Mouse (Mus musculus) embryonic fibroblast, embryonic 13.5 days (primary cell): ENCODE results near the gene Maff.

Experiments
- CTCF ChIP-seq: IDR thresholded peaks from 2 replicates; pipeline ENCODE4 v1.5.1; 2011; ENCODE audit warnings: mild to moderate bottlenecking, control low read depth, low read length, moderate library complexity, borderline replicate concordance; ENCODE audit not compliant: insufficient read depth
- POLR2A ChIP-seq: IDR thresholded peaks from 2 replicates; pipeline ENCODE4 v1.6.1; 2011; ENCODE audit warnings: low read depth, mild to moderate bottlenecking, control low read depth, low read length, moderate library complexity

DNA sequence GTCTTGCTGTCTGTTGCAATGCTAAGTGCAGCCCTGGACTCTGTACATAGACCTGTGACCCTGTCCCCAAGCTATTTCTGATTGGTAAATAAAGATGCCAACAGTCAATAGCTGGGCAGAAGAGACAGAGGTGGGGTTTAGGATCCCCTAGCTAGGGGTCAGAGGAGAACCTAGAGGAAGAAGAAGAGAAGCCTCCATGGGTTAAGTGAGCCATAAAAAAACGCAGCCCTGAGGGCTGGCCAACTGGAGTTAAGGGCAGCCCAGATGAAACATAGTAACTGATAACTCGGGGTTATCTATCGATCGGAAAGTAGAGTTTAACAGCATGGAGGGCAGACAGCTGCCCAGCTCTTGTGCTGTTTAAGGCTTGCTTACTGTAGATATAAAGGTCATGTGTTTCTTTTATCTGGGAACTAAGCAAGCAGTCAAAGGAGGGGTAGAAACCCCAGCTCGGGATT lies 24.7 kb upstream of the Maff start:
- TF ChIP-seq CTCF (no peak), POLR2A (no peak)
